Mouse (Mus musculus) CH12.LX (cell line): Measurements from ENCODE around the gene Dicer1. TPM values are rescaled to one million over a fixed set of nuclear protein-coding genes. Genes with fewer than 3 reads are reported as not detected.

Experiments used
- DNase-seq: peaks from one replicate; pipeline ENCODE4 v3.0.0-alpha.2; 2013; ENCODE audit errors: extremely low read depth
- H3K27ac ChIP-seq: 2 replicates; pipeline ENCODE4 v1.5.1; 2012; ENCODE audit warnings: low read depth, mild to moderate bottlenecking, control low read depth, moderate library complexity; ENCODE audit not compliant: insufficient read depth
- H3K27me3 ChIP-seq: replicated peaks from 2 replicates; pipeline ENCODE3; 2012; ENCODE audit warnings: inconsistent platforms
- H3K36me3 ChIP-seq, 2 experiments: replicated peaks in 1 of 2; 2 replicates each; pipeline versions ENCODE3 to v1.6.1; 2012; ENCODE audit warnings: inconsistent platforms in 1 of 2, low read length in 1 of 2, mild to moderate bottlenecking in 1 of 2, mixed read lengths in 1 of 2, moderate library complexity in 1 of 2; ENCODE audit not compliant: control insufficient read depth in 1 of 2, insufficient read depth in 1 of 2
- H3K4me1 ChIP-seq, 2 experiments: 2 replicates each; pipeline ENCODE4 v1.6.1; 2012; ENCODE audit warnings: inconsistent platforms in 1 of 2, moderate library complexity in 1 of 2; ENCODE audit not compliant: insufficient read depth in 2 of 2, control insufficient read depth in 1 of 2
- H3K4me2 ChIP-seq: 2 replicates; pipeline ENCODE4 v1.6.1; 2012; ENCODE audit warnings: low read depth, mild to moderate bottlenecking, control low read depth; ENCODE audit not compliant: poor library complexity, insufficient read depth, severe bottlenecking
- H3K4me3 ChIP-seq, 3 experiments: fragments of 150-350 bp in 1 of 3; sonication (generic) in 1 of 3; replicated peaks in 1 of 3; 2 replicates each; pipeline versions ENCODE3 to v1.5.1; 2011 to 2012; ENCODE audit warnings: low read depth in 2 of 3, low read length in 2 of 3, mild to moderate bottlenecking in 2 of 3, moderate library complexity in 2 of 3, control low read depth in 1 of 3, improper control_type of control experiment in 1 of 3, inconsistent platforms in 1 of 3, mixed read lengths in 1 of 3; ENCODE audit not compliant: poor library complexity in 1 of 3
- H3K79me2 ChIP-seq: replicated peaks from 2 replicates; pipeline ENCODE4 v1.6.1; 2012; ENCODE audit warnings: mild to moderate bottlenecking, moderate library complexity; ENCODE audit not compliant: control insufficient read depth, poor library complexity, insufficient read depth, severe bottlenecking; ENCODE audit errors: extremely low read depth
- H3K9ac ChIP-seq: 2 replicates; pipeline ENCODE4 v1.6.1; 2012; ENCODE audit warnings: low read depth, mild to moderate bottlenecking, control low read depth, moderate library complexity; ENCODE audit not compliant: insufficient read depth
- H3K9me3 ChIP-seq: replicated peaks from 2 replicates; pipeline ENCODE3; 2012; ENCODE audit warnings: low read length, inconsistent platforms, mixed read lengths
- CTCF ChIP-seq, 2 experiments: IDR thresholded peaks in 1 of 2; conservative IDR thresholded peaks in 1 of 2; 2 replicates each; pipeline ENCODE4 v1.5.1; 2011 to 2012; ENCODE audit warnings: low read depth in 2 of 2, low read length in 2 of 2, improper control_type of control experiment in 1 of 2, inconsistent platforms in 1 of 2, mild to moderate bottlenecking in 1 of 2, moderate library complexity in 1 of 2
- E2F4 ChIP-seq: IDR thresholded peaks from 2 replicates; pipeline ENCODE4 v1.6.1; 2011; ENCODE audit warnings: low read depth, low read length, improper control_type of control experiment; ENCODE audit not compliant: insufficient replicate concordance
- ELF1 ChIP-seq: IDR thresholded peaks from 2 replicates; pipeline ENCODE4 v1.6.1; 2014; ENCODE audit warnings: low read depth, mild to moderate bottlenecking, inconsistent platforms, low read length, improper control_type of control experiment
- EP300 ChIP-seq: IDR thresholded peaks from 2 replicates; pipeline ENCODE4 v1.6.1; 2011; ENCODE audit warnings: low read length, improper control_type of control experiment
- ETS1 ChIP-seq: conservative IDR thresholded peaks from 2 replicates; pipeline ENCODE4 v1.6.1; 2012; ENCODE audit warnings: low read depth, mild to moderate bottlenecking, inconsistent platforms, low read length, improper control_type of control experiment, moderate library complexity
- GABPA ChIP-seq: IDR thresholded peaks from 2 replicates; pipeline ENCODE4 v1.6.1; 2012; ENCODE audit warnings: low read depth, low read length, improper control_type of control experiment, inconsistent platforms; ENCODE audit not compliant: insufficient replicate concordance
- HCFC1 ChIP-seq: IDR thresholded peaks from 2 replicates; pipeline ENCODE4 v1.6.1; 2012; ENCODE audit warnings: low read depth, mild to moderate bottlenecking, inconsistent platforms, low read length, improper control_type of control experiment
- IRF4 ChIP-seq: IDR thresholded peaks from 2 replicates; pipeline ENCODE4 v1.6.1; 2014; ENCODE audit warnings: low read depth, mild to moderate bottlenecking, inconsistent platforms, low read length, improper control_type of control experiment
- KAT2A ChIP-seq: IDR thresholded peaks from 2 replicates; pipeline ENCODE4 v1.6.1; 2012; ENCODE audit warnings: low read length, improper control_type of control experiment, inconsistent platforms; ENCODE audit not compliant: insufficient replicate concordance
- MAZ ChIP-seq: IDR thresholded peaks from 2 replicates; pipeline ENCODE4 v1.6.1; 2012; ENCODE audit warnings: low read depth, mild to moderate bottlenecking, inconsistent platforms, low read length, improper control_type of control experiment, moderate library complexity
- MEF2A ChIP-seq: IDR thresholded peaks from 2 replicates; pipeline ENCODE4 v1.6.1; 2014; ENCODE audit warnings: low read depth, mild to moderate bottlenecking, inconsistent platforms, low read length, improper control_type of control experiment, borderline replicate concordance
- MXI1 ChIP-seq: IDR thresholded peaks from 2 replicates; pipeline ENCODE4 v1.6.1; 2011; ENCODE audit warnings: mild to moderate bottlenecking, low read depth, low read length, improper control_type of control experiment
- MYC ChIP-seq: IDR thresholded peaks from 2 replicates; pipeline ENCODE4 v1.6.1; 2011; ENCODE audit warnings: low read depth, mild to moderate bottlenecking, improper control_type of control experiment, low read length
- NELFE ChIP-seq: IDR thresholded peaks from 2 replicates; pipeline ENCODE4 v1.6.1; 2011; ENCODE audit warnings: low read depth, low read length, improper control_type of control experiment
- PAX5 ChIP-seq: IDR thresholded peaks from 2 replicates; pipeline ENCODE4 v1.6.1; 2012; ENCODE audit warnings: low read length, inconsistent platforms, mixed read lengths
- POLR2A ChIP-seq: IDR thresholded peaks from 2 replicates; pipeline ENCODE4 v1.6.1; 2011; ENCODE audit warnings: low read depth, mild to moderate bottlenecking, improper control_type of control experiment, low read length
- RCOR1 ChIP-seq: conservative IDR thresholded peaks from 2 replicates; pipeline ENCODE4 v1.6.1; 2012; ENCODE audit warnings: low read depth, mild to moderate bottlenecking, inconsistent platforms, low read length, improper control_type of control experiment
- SIN3A ChIP-seq: IDR thresholded peaks from 2 replicates; pipeline ENCODE4 v1.6.1; 2012; ENCODE audit warnings: low read length, improper control_type of control experiment, inconsistent platforms
- TBP ChIP-seq: conservative IDR thresholded peaks from 2 replicates; pipeline ENCODE4 v1.6.1; 2011; ENCODE audit warnings: low read depth, low read length, improper control_type of control experiment
- UBTF ChIP-seq: IDR thresholded peaks from 2 replicates; pipeline ENCODE4 v1.6.1; 2012; ENCODE audit warnings: low read depth, mild to moderate bottlenecking, inconsistent platforms, low read length, improper control_type of control experiment, moderate library complexity
- USF1 ChIP-seq: IDR thresholded peaks from 2 replicates; pipeline ENCODE4 v1.6.1; 2014; ENCODE audit warnings: low read depth, mild to moderate bottlenecking, inconsistent platforms, low read length, improper control_type of control experiment
- ZC3H11A ChIP-seq: IDR thresholded peaks from 2 replicates; pipeline ENCODE4 v1.6.1; 2012; ENCODE audit warnings: low read depth, mild to moderate bottlenecking, inconsistent platforms, low read length, improper control_type of control experiment
- dilution Hi-C: fragments of 300-500 bp; cut with MboI; formaldehyde crosslinking; loops from 2 replicates; pipeline ENCODE4 v1.14.3; 2020; ENCODE audit warnings: low sequenced_read_pairs; ENCODE audit not compliant: extremely low pct_unique_long_range_greater_than_20kb, extremely low pct_ligation_motif_present
- in situ Hi-C: fragments of 300-500 bp; cut with MboI; formaldehyde crosslinking; loops from 3 replicates; pipeline ENCODE4 v1.14.3; 2019; ENCODE audit warnings: low sequenced_read_pairs, low pct_ligation_motif_present, low pct_unique_long_range_greater_than_20kb, mixed read lengths
- polyA plus RNA-seq: library from polyadenylated mRNA; unstranded; fragments of >175 nt; gene quantifications from 2 replicates; pipeline ENCODE4 v1.2.1, GENCODE M21; 2012; ENCODE audit warnings: low read depth; ENCODE audit not compliant: insufficient read length
- total RNA-seq, 2 experiments: library from RNA; depleted of rRNA; stranded (reverse); fragments of 300-350 nt in 1 of 2; fragments of >200 nt in 1 of 2; gene quantifications; 2 replicates each; pipeline ENCODE4 v1.2.3; 2012 to 2014

Gene Dicer1
- total and polyA plus RNA-seq, 3 experiments = 22.0 to 41.1 (median 23.2) TPM

GRCm38 (mm10) chr12:104746601-104747000 lies 5.2 kb downstream of the Dicer1 start:
- peaks cover 8 to 45% of the 10 kb centered on the region in 2 experiments for H3K4me1 ChIP-seq
- no peak for TF ChIP-seq MEF2A
- TF ChIP-seq CTCF (conservative IDR thresholded peaks at IDR 0.05 in 1 of 2, IDR thresholded peaks at IDR 0.05 in 1 of 2; ENCODE audit: low read depth in 2 of 2, low read length in 2 of 2) = no peak
- no peak for TF ChIP-seq UBTF
- no peak for TF ChIP-seq TBP
- no peak for TF ChIP-seq PAX5
- TF ChIP-seq IRF4 = no peak
- no peak for TF ChIP-seq ELF1
- TF ChIP-seq GABPA = no peak
- TF ChIP-seq NELFE = no peak
- TF ChIP-seq RCOR1 = no peak
- TF ChIP-seq POLR2A = no peak
- no peak for TF ChIP-seq ZC3H11A
- TF ChIP-seq EP300 = no peak
- no peak for TF ChIP-seq E2F4
- TF ChIP-seq SIN3A = no peak
- TF ChIP-seq MAZ = no peak
- no peak for TF ChIP-seq ETS1
- TF ChIP-seq, all 38 proteins: peak for 0
- in situ Hi-C loops (loop anchor here (10.0 kb wide), 1 partner anchor 68 kb away; no protein-coding TSS in a partner anchor), dilution Hi-C loops (no loop called here)
- no peak overlapping the region for H3K9ac ChIP-seq
- no peak for DNase-seq
- peaks cover 30% of the 10 kb centered on the region for H3K79me2 ChIP-seq
- H3K4me3 ChIP-seq = no peak overlapping the region
- no peaks in the 10 kb centered on the region for H3K27me3 ChIP-seq
- H3K36me3 ChIP-seq = peaks cover 0 to 31% of the 10 kb centered on the region in 2 experiments
- H3K4me2 ChIP-seq = no peak overlapping the region
- no peaks in the 10 kb centered on the region for H3K9me3 ChIP-seq
- H3K27ac ChIP-seq = no peak overlapping the region

DNA sequence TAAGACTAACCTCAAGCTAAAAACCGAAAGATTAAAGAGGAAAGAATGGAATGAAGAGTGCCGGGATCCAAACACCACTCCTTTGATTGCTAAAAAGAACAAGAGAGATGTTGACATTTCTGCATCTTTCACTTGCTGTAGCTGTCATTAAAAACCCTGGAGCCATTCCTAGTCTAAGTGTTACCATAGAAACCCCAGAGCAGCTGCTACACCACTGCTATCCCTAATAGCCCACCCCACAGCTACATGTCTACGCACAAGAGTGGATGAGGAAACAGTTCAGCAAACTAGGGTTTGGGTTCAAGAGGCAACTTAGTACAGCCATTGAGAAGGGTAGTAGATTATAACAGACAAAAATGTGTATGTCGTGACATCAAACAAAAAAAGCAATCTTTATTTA lies 8.1 kb downstream of the Dicer1 start:
- no peaks in the 10 kb centered on the region for H3K9me3 ChIP-seq
- H3K79me2 ChIP-seq = peaks cover 20% of the 10 kb centered on the region
- no peak overlapping the region for H3K27ac ChIP-seq
- dilution Hi-C loops = no loop called here
- peaks cover 0 to 31% of the 10 kb centered on the region in 2 experiments for H3K36me3 ChIP-seq
- H3K4me1 ChIP-seq = peaks cover 0 to 23% of the 10 kb centered on the region in 2 experiments; a peak in 3 of 4 replicates
- no peak overlapping the region for H3K4me2 ChIP-seq
- DNase-seq = no peak
- no peak overlapping the region for H3K4me3 ChIP-seq
- in situ Hi-C loops = loop anchor here (10.0 kb wide), 1 partner anchor 71 kb away; no protein-coding TSS in a partner anchor
- TF ChIP-seq MXI1 (no peak), USF1 (no peak), POLR2A (no peak), ELF1 (no peak), HCFC1 (no peak), KAT2A (no peak), MYC (no peak)
- no peak overlapping the region for H3K9ac ChIP-seq
- no peaks in the 10 kb centered on the region for H3K27me3 ChIP-seq
